Mouse (Mus musculus): ENCODE measurements around the gene Magix.
"Not testable (repeated sequence)": the region's sequence is repeated elsewhere in the genome, so short reads cannot be mapped to it uniquely, and the experiment has no call there.

Magix gene

DNA sequence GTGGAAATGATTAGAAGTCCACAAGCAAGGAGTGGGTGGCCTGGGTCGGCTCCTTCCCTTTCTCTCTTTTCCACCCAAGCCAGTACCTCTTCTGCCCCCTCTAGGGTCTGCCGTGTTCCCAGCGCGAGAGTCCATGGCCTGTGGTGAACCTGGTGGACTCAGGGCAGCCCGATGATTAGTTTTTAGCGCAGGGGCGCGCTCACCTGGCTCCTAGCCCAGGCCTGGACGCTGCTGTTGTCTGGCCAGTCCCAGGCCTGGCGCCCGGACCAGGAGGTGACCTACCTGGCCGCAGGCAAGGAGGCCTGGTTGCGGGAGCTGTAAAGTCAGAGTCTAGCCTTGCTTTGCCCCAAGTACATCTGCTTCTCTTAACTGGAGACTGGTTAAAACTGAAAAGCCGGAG lies at the start of gene Magix:
Gene Magix, minus strand, starts transcription at position 388 of the 400 bp plus-strand sequence.
- DNase-seq: peak; percentile 96

GRCm38 (mm10) chrX:7728922-7729265 lies 47.8 kb upstream of the Magix start:
- DNase-seq: peak; percentile 89

GRCm38 (mm10) chrX:7728215-7728921 lies 47.3 kb upstream of the Magix start, which contains the start of gene Praf2:
Gene Praf2, plus strand, starts transcription at chrX:7728439.
- peak; percentile 99 for DNase-seq

GRCm38 (mm10) chrX:7727176-7727575 lies 46.1 kb upstream of the Magix start:
- no peak for DNase-seq

GRCm38 (mm10) chrX:7725841-7726240 lies 44.8 kb upstream of the Magix start:
- no peak for DNase-seq

GRCm38 (mm10) chrX:7724135-7724534 lies 43.1 kb upstream of the Magix start:
- no peak for DNase-seq

GRCm38 (mm10) chrX:7722691-7723090 lies 41.6 kb upstream of the Magix start:
- DNase-seq: no peak

GRCm38 (mm10) chrX:7722282-7722611 lies 41.2 kb upstream of the Magix start:
- DNase-seq: no peak

GRCm38 (mm10) chrX:7721514-7722281 lies 40.6 kb upstream of the Magix start, which contains the start of gene Gm45208:
Gene Gm45208, plus strand, starts transcription at chrX:7722245.
- peak; percentile 98 for DNase-seq

GRCm38 (mm10) chrX:7716058-7716457 lies 35.0 kb upstream of the Magix start:
- not testable (repeated sequence) for DNase-seq

DNA sequence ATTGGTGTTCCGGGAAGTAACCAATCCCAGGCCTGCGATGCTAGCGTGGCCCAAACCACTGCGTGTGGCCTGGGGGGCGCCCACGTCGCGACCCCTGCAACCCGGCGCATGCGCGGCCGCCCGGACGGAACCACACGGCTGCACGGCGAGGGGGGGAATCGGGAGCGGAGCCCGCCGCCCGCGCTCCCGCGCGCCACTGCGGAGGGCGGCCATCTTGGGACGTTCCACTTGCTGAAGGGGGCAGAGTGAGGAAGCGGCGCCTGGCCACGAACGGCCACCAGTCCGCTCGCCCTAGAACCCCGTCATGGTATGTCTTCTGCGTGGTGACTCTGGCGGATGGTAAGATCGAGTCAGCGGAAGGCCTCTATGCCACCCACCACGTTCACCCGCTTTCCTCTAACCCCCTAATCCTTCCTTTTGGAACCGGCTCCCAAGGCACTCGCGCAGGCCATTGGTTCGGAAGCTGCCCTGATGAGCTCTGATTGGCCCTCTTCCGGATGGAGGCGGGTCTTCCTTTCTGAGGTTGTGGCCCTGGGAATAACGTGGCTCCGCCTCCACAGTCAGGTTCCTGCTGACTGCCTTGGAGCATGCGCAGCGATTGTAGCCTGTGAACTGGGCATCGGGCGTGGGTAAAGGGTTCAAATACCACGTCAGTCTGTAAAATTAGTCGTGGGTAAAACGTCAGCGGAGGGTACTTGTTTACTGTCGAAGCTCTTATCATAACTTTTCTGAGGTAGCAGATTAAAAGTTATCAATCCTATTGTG lies 33.3 kb upstream of the Magix start, which contains the start of gene Wdr45:
Gene Wdr45, plus strand, starts transcription at position 199 of the 765 bp plus-strand sequence.
- DNase-seq: peak; percentile 100

GRCm38 (mm10) chrX:7713764-7714134 lies 32.7 kb upstream of the Magix start:
- peak; percentile 83 for DNase-seq

- peak; percentile 99 for DNase-seq
Observed at GRCm38 (mm10) chrX:7696954-7697381, 15.9 kb upstream of the Magix start, which contains the start of gene Gpkow. Gene Gpkow, plus strand, starts transcription at chrX:7697131.

DNA sequence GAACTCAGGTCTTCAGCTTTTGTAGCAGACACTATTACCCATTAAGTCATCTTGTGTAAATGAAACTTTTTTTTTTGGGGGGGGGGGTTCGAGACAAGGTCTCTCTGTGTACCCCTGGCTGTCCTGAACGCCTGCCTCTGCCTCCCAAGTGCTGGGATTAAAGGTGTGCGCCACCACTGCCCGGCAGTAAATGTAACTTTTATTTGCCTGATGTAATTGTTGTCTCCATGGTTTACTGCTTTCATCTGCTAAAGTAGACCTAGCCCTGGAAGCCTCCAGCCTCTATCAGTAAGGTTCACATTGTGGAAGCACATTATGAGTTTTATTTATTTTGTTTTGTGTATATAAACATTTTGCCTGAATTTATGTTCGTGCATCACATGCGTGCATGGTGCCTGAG lies 15.5 kb upstream of the Magix start:
- no peak for DNase-seq

- DNase-seq: peak; percentile 79
Observed at GRCm38 (mm10) chrX:7692862-7693261, 11.8 kb upstream of the Magix start.

GRCm38 (mm10) chrX:7690486-7690885 lies 9.4 kb upstream of the Magix start:
- peak; percentile 31 for DNase-seq

- DNase-seq: peak; percentile 61
Observed at GRCm38 (mm10) chrX:7688321-7688720, 7.3 kb upstream of the Magix start.

DNA sequence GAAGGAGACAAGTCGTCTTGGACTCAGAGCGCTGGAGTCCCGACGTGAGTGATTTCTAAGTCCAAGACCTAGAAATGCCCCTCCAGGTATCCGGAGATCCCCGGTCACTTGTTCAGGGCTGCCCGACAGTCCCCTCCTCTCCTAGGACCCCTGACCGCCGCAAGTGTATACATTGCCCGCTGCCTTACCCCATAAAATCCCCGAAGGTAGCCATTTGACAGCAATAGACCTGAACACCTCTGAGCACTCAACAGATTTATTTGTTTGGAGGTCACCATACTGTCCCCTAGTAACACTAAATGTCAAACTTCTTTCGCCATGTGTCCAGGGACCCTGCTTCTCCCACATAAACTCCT lies 1.0 kb downstream of the Magix start:
- no peak for DNase-seq

GRCm38 (mm10) chrX:7679405-7680056 lies 1.5 kb downstream of the Magix start:
- DNase-seq: peak; percentile 99

GRCm38 (mm10) chrX:7678986-7679385 lies 2.1 kb downstream of the Magix start:
- no peak for DNase-seq

DNA sequence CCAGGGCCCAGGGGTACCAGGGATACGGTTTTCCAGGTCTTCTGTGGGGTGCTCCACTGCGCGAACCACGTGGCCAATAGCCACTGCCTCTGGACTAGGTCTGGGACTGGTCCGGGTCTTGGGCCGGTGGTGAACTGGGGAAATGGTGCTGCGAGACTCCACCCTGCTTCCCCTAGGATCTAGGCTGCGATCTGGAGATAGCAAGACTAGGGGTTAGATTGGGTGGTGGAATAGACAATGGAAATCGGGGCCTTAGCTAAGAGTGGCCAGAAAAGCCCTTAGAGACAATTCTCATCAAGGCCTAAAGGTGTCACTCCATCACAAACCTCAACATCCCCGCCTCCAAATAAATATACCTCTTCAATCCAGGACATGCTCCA lies 6.1 kb downstream of the Magix start:
- no peak for DNase-seq

DNA sequence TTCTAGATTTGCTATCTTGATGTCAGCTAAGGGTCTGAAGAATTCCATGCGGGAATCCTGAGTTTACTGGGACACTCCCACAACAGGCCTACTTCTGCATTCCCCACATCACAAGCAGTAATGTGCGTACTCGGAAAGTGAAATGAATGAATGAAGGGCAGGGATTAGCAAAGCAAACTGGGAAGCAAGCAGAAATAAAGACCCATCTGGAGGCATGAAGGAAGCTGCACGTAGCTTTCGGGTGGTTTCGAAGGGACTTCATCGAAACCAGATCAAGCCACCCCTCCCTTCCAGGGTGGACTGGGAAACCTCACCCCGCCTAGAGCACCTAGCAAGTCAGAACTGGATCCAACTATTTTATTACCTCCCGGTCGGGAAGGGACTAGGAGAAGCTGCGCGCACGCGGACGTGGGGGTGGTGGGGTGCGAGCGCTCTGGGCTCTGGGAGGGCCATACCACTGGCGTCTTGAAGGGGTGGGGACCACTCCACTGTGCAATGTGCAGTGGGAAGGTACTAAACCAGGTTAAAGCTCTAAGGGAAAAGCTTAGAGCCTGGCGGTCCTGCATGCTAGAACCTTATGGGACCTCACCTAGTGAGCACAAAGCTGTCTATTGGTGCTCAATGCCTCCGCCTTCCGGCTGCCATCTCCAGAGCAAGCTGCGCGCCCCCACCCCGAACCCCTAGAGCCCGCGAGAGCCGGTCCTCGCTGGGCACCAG lies 6.6 kb downstream of the Magix start:
- DNase-seq: no peak

All from heart, adult 11 months (tissue).